Mouse (Mus musculus) effector memory CD4-positive, alpha-beta T cell, adult 5 months (primary cell): ENCODE data around the gene 4930503E14Rik. TPM values are rescaled to one million over a fixed set of nuclear protein-coding genes. Genes with fewer than 3 reads are reported as not detected.

ENCODE experiments used
- polyA plus RNA-seq: library from polyadenylated mRNA; unstranded; fragments of 100-300 nt; shearing (Covaris generic); gene quantifications from one replicate; pipeline ENCODE4 v1.2.1, GENCODE M21; 2017

The 4930503E14Rik gene
- polyA plus RNA-seq, result not detected

GRCm38 (mm10) chr14:44213154-44213553 is at the start of gene 4930503E14Rik:
TSS of gene 4930503E14Rik (minus strand) at chr14:44213254.

GRCm38 (mm10) chr14:44197361-44197760 is 15.7 kb downstream of the 4930503E14Rik start, which contains the start of gene Gm8212:
TSS of gene Gm8212 (plus strand) at chr14:44197661.

GRCm38 (mm10) chr14:44123551-44123950 is 89.5 kb downstream of the 4930503E14Rik start, which contains the start of gene Gm3327:
TSS of gene Gm3327 (plus strand) at chr14:44123851.

Other genes starting within 250 kb of the 4930503E14Rik start
- not detected for gene Ang6, start 211.0 kb downstream of the 4930503E14Rik start, polyA plus RNA-seq
- not detected for gene Ear2, start 110.6 kb downstream of the 4930503E14Rik start, polyA plus RNA-seq
- not detected for gene Gm3327, start 89.4 kb downstream of the 4930503E14Rik start, polyA plus RNA-seq
- gene Gm8212, start 15.6 kb downstream of the 4930503E14Rik start, polyA plus RNA-seq, result not detected
- not detected for gene Gm8220, start 72.3 kb upstream of the 4930503E14Rik start, polyA plus RNA-seq
- gene Gm5930, start 125.3 kb upstream of the 4930503E14Rik start, polyA plus RNA-seq, result not detected
- not detected for gene Gm8229, start 152.1 kb upstream of the 4930503E14Rik start, polyA plus RNA-seq
- not detected for gene Gm3371, start 197.4 kb upstream of the 4930503E14Rik start, polyA plus RNA-seq
- not detected for gene Gm8232, start 220.4 kb upstream of the 4930503E14Rik start, polyA plus RNA-seq